Mouse (Mus musculus) liver, embryonic 14.5 days (tissue): ENCODE data around the gene Atcay.
A peak's percentile ranks its signal among the peaks of the same experiment; 100 is the strongest.

ENCODE experiments used
- CTCF ChIP-seq: IDR thresholded peaks from 2 replicates; pipeline ENCODE4 v1.5.1; 2016; ENCODE audit warnings: antibody characterized with exemption, low read depth, control low read depth
- EP300 ChIP-seq: IDR thresholded peaks from 2 replicates; pipeline ENCODE4 v1.6.1; 2016; ENCODE audit warnings: antibody characterized with exemption, low read depth

DNA sequence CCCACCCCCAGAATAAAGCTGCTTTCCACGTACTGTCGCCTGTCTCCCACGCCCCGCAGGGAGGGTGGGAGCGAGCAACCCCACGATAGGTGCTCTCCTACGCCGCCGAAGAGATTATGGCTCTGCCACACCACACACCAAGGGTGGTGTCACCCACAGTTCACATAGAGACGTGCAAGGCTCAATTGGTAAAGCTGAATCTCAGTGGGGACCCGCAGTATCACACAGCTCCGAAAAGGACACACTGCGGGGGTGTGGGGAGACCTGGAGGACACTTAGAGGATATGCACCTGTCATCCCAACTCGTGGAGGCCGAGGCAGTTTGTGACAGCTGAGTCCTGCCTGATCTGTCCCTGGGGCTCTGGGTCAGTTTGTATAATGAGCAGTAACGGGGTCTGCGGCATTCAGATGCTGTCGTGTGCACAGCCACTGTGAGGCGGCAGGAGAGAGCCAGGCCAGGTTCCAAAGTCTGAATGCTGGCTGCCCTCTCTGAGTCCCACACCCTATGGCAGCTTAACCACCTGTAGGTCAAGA lies 37.6 kb downstream of the Atcay start:
- TF ChIP-seq EP300, result no peak
- TF ChIP-seq CTCF, result peak; percentile 7; the same call in 1 of the 2 replicates
